Comparison of ENCODE assay signal across 9 mouse cellular contexts in genomic region chr3:84305722-84306510, GRCm38 (mm10). TPM values are rescaled to one million over a fixed set of nuclear protein-coding genes. Genes with fewer than 3 reads are reported as not detected.
DNase-seq lines count a peak whose midpoint lies in the region; ATAC-seq lines count a peak whose summit lies in the region.
"Had no signal": no experiment of that assay in that cellular context is flagged by ENCODE, and none has a peak within 500 bp of the region (broad histone marks: within the 10 kb centered on the region; RNA-seq: fewer than 3 reads in every experiment).

No protein-coding gene starts in this region.

- WGBS in kidney, embryonic 15.5 days: 52% methylated on average over 15 of the region's 15 CpGs
- WGBS in embryonic facial prominence, embryonic 14.5 days: 44% methylated on average over 15 of the region's 15 CpGs
- WGBS in hindbrain, embryonic 11.5 days: 31% methylated on average over 15 of the region's 15 CpGs
- 17% methylated on average over 15 of the region's 15 CpGs for WGBS in midbrain, embryonic 12.5 days

- peak overlapping the region; percentile 44 for H3K4me3 ChIP-seq in kidney, embryonic 15.5 days (replicated peaks)
- H3K4me3 ChIP-seq in embryonic facial prominence, embryonic 14.5 days (ENCODE audit: low read depth, low read length): peak overlapping the region; percentile 39; the same call in 1 of the 2 replicates
- H3K4me3 ChIP-seq in hindbrain, embryonic 11.5 days (ENCODE audit: low read depth, low read length): no peak overlapping the region
- H3K4me3 ChIP-seq in midbrain, embryonic 12.5 days: peak overlapping the region; percentile 47

- H3K4me2 ChIP-seq in kidney, embryonic 15.5 days: peak overlapping the region; percentile 79
- H3K4me2 ChIP-seq in embryonic facial prominence, embryonic 14.5 days (ENCODE audit: low read depth, low read length): peak overlapping the region; percentile 79
- peak overlapping the region; percentile 71 for H3K4me2 ChIP-seq in hindbrain, embryonic 11.5 days (replicated peaks; ENCODE audit: low read depth, low read length)
- H3K4me2 ChIP-seq in midbrain, embryonic 12.5 days (replicated peaks): peak overlapping the region; percentile 79

- no peak for ATAC-seq in kidney, embryonic 15.5 days (replicated peaks; ENCODE audit: low FRiP score)
- ATAC-seq in embryonic facial prominence, embryonic 14.5 days (ENCODE audit: low read depth): no peak
- peak; percentile 32 for ATAC-seq in hindbrain, embryonic 11.5 days (ENCODE audit: low FRiP score)
- ATAC-seq in midbrain, embryonic 12.5 days (ENCODE audit: low FRiP score, low read depth): peak; percentile 16
- no peak for ATAC-seq in erythroid progenitor cell, adult 5-6 weeks (replicated peaks; ENCODE audit: low FRiP score, poor library complexity, severe bottlenecking)

- H3K4me1 ChIP-seq in kidney, embryonic 15.5 days: peaks cover 20% of the 10 kb centered on the region
- peaks cover 7% of the 10 kb centered on the region; the same call in 1 of the 2 replicates for H3K4me1 ChIP-seq in embryonic facial prominence, embryonic 14.5 days (ENCODE audit: control insufficient read depth, insufficient read depth, low read length)
- peaks cover 4% of the 10 kb centered on the region for H3K4me1 ChIP-seq in hindbrain, embryonic 11.5 days (replicated peaks; ENCODE audit: control insufficient read depth, insufficient read depth, low read length)
- peaks cover 37% of the 10 kb centered on the region for H3K4me1 ChIP-seq in midbrain, embryonic 12.5 days

- no peak for DNase-seq in kidney, postnatal 10 days
- no peak for DNase-seq in embryonic facial prominence, embryonic 14.5 days (ENCODE audit: low spot score)
- DNase-seq in hindbrain, embryonic 11.5 days (ENCODE audit: low spot score): no peak
- no peak for DNase-seq in adipocyte (ENCODE audit: low spot score)
- no peak for DNase-seq in adrenal gland, adult 8-10 months

- H3K27me3 ChIP-seq in kidney, embryonic 15.5 days: peaks cover 42% of the 10 kb centered on the region
- peaks cover 31% of the 10 kb centered on the region for H3K27me3 ChIP-seq in embryonic facial prominence, embryonic 14.5 days (replicated peaks; ENCODE audit: control insufficient read depth, insufficient read depth, low read length)
- H3K27me3 ChIP-seq in hindbrain, embryonic 11.5 days (ENCODE audit: control insufficient read depth, insufficient read depth, low read length): peaks cover 2% of the 10 kb centered on the region; the same call in 1 of the 2 replicates
- H3K27me3 ChIP-seq in midbrain, embryonic 12.5 days: no peaks in the 10 kb centered on the region

- H3K36me3 ChIP-seq in kidney, embryonic 15.5 days: no peaks in the 10 kb centered on the region
- H3K36me3 ChIP-seq in embryonic facial prominence, embryonic 14.5 days (ENCODE audit: control insufficient read depth, insufficient read depth, low read length): no peaks in the 10 kb centered on the region
- H3K36me3 ChIP-seq in hindbrain, embryonic 11.5 days (ENCODE audit: control insufficient read depth, insufficient read depth, low read length): no peaks in the 10 kb centered on the region
- no peaks in the 10 kb centered on the region for H3K36me3 ChIP-seq in midbrain, embryonic 12.5 days

- no peaks in the 10 kb centered on the region for H3K9me3 ChIP-seq in kidney, embryonic 15.5 days (replicated peaks)
- 0 out of 2 replicates have a peak, but pooled peaks cover 4% of the 10 kb centered on the region for H3K9me3 ChIP-seq in embryonic facial prominence, embryonic 14.5 days (ENCODE audit: control insufficient read depth, low read length)
- H3K9me3 ChIP-seq in hindbrain, embryonic 11.5 days (ENCODE audit: control insufficient read depth, low read length): no peaks in the 10 kb centered on the region
- 0 out of 2 replicates have a peak, but pooled peaks cover 8% of the 10 kb centered on the region for H3K9me3 ChIP-seq in midbrain, embryonic 12.5 days

- H3K27ac ChIP-seq in kidney, embryonic 15.5 days: no peak overlapping the region
- no peak overlapping the region for H3K27ac ChIP-seq in embryonic facial prominence, embryonic 14.5 days (replicated peaks; ENCODE audit: low read depth, low read length)
- peak overlapping the region; percentile 58; the same call in 1 of the 2 replicates for H3K27ac ChIP-seq in hindbrain, embryonic 11.5 days (ENCODE audit: low read depth, low read length)
- H3K27ac ChIP-seq in midbrain, embryonic 12.5 days (replicated peaks): peak overlapping the region; percentile 90
- H3K27ac ChIP-seq: gastrocnemius, adult 2 months had no signal

- no peak overlapping the region for H3K9ac ChIP-seq in kidney, embryonic 15.5 days
- H3K9ac ChIP-seq in embryonic facial prominence, embryonic 14.5 days (ENCODE audit: low read depth, low read length): no peak overlapping the region
- no peak overlapping the region for H3K9ac ChIP-seq in hindbrain, embryonic 11.5 days (ENCODE audit: low read depth, low read length)
- H3K9ac ChIP-seq in midbrain, embryonic 12.5 days (replicated peaks): no peak overlapping the region

RNA-seq across cellular contexts. Expression of gene Trim2, which starts 0.8 kb away (rescaled TPM):
- polyA plus RNA-seq in kidney, embryonic 15.5 days (2015; fragmentation: Nextera tagmentation; extraction: Ambion mirVana): 27.5 and 27.8 TPM in 2 replicates
- polyA plus RNA-seq in embryonic facial prominence, embryonic 14.5 days (2014; fragmentation: Nextera tagmentation; extraction: Ambion mirVana): 24.9 and 26.7 TPM in 2 replicates
- polyA plus RNA-seq in hindbrain, embryonic 11.5 days (2014; fragmentation: Nextera tagmentation; extraction: Ambion mirVana): 104 and 109 TPM in 2 replicates
- polyA plus RNA-seq in midbrain, embryonic 12.5 days (2016; fragmentation: Nextera tagmentation; extraction: Ambion mirVana): 176 and 184 TPM in 2 replicates
- total RNA-seq in adrenal gland, adult 8-10 months (2022): 10 to 100 TPM; 42.9 to 87.2 (median 60.4) TPM
- 4.3 and 10.9 TPM in 2 replicates for total RNA-seq in erythroid progenitor cell, adult 5-6 weeks (2015; ENCODE audit: low replicate concordance)
- 8.9 and 11.4 TPM in 2 replicates for total RNA-seq in erythroid progenitor cell, adult 5-6 weeks (2017; ENCODE audit: low replicate concordance)

Comparison
In these comparisons a context has a peak if more than half of its experiments do, and no peak if none do; other contexts are left out.
1. ATAC-seq: peak in hindbrain, embryonic 11.5 days (single experiment) and midbrain, embryonic 12.5 days (single experiment); none in kidney, embryonic 15.5 days (single experiment), embryonic facial prominence, embryonic 14.5 days (single experiment) and erythroid progenitor cell, adult 5-6 weeks (single experiment).
2. H3K27ac ChIP-seq: peak in hindbrain, embryonic 11.5 days (single experiment) and midbrain, embryonic 12.5 days (single experiment); none in kidney, embryonic 15.5 days (single experiment) and embryonic facial prominence, embryonic 14.5 days (single experiment).
3. Peak in every context shown above with its lines, with median percentiles within 50 percentile points of each other: H3K4me2 ChIP-seq.